Mouse (Mus musculus): ENCODE results near the gene Vmn2r101. TPM values are rescaled to one million over a fixed set of nuclear protein-coding genes. Genes with fewer than 3 reads are reported as not detected.

Gene Vmn2r101
- total RNA-seq (2022) = not detected

DNA sequence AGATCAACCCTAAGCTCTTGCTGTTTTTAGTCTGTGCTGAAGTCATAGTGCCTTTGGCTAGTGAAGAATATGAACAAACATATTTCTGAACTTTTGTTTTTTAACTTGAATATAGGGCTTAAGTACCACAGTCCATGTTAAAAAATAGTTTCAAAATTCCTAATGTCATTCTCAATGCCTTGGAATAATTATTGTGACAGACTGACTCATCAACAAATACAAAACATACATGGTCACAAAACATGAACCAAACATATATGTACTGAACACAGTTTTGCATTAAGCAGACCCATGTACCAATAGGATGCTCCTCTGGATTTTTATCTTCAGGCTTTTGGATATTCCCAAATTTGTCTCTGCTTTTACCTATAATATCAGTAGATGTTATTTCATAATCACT lies at the start of gene Vmn2r101:
Gene Vmn2r101, plus strand, starts transcription at position 301 of the 400 bp plus-strand sequence.
- DNase-seq (ENCODE audit: low spot score in 2 of 2) = no peak

GRCm38 (mm10) chr17:19629328-19629727 lies 52.3 kb downstream of the Vmn2r101 start:
- DNase-seq (ENCODE audit: low spot score in 2 of 2) = no peak

DNA sequence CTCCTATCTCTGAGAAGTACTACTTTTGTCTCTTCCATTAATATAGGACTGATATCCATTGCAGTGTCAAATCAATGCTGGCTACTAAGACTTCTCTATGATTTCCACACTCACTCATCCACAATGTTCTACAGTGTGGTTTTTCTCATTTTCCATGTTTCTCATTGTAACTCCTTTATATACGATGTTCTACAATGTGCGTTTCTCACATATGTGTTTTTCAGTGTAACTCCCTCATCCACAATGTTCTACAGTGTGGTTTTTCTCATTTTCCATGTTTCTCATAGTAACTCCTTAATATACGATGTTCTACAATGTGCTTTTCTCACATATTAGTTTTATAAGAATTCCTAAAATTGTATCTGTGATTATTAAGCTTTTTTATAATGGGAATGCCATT lies 81.4 kb downstream of the Vmn2r101 start:
- DNase-seq (ENCODE audit: low spot score in 2 of 2) = no peak

GRCm38 (mm10) chr17:19660028-19660427 lies 83.0 kb downstream of the Vmn2r101 start, which contains the start of gene Vmn2r102:
Gene Vmn2r102 (plus strand): TSS chr17:19660328.
- DNase-seq (ENCODE audit: low spot score in 2 of 2) = no peak

Other genes starting within 250 kb of the Vmn2r101 start
- not detected for gene Vmn2r99, start 215.3 kb upstream of the Vmn2r101 start, total RNA-seq (2022)
- gene Vmn2r100, start 72.5 kb upstream of the Vmn2r101 start, total RNA-seq (2022) = not detected
- gene Vmn2r102, start 83.1 kb downstream of the Vmn2r101 start, total RNA-seq (2022) = not detected
- gene Vmn2r103, start 196.1 kb downstream of the Vmn2r101 start, total RNA-seq (2022) = not detected